Mouse (Mus musculus) left cerebral cortex, postnatal 10 days (tissue): ENCODE measurements around the gene Trpm4. TPM values are rescaled to one million over a fixed set of nuclear protein-coding genes. Genes with fewer than 3 reads are reported as not detected.
"Not testable (repeated sequence)": the region's sequence is repeated elsewhere in the genome, so short reads cannot be mapped to it uniquely, and the experiment has no call there.

Source experiments
- DNase-seq, 2 experiments: peaks; one replicate each; pipeline ENCODE4 v3.0.0; 2021 to 2022; ENCODE audit warnings: low spot score in 2 of 2, mixed read lengths in 1 of 2; ENCODE audit errors: extremely low spot score in 1 of 2
- intact Hi-C: fragments of 180-260 bp; cut with DNase I; formaldehyde crosslinking; loops from one replicate; pipeline ENCODE4 v1.15.1; 2025
- total RNA-seq, 2 experiments: library from RNA; stranded (reverse); gene quantifications; 2 replicates each; pipeline ENCODE4 v1.2.3; 2021

Gene Trpm4
- total RNA-seq, 2 experiments from 2014 or later = 20.5 to 32.2 TPM

- peak in 1 of 2 experiments; percentile 18 for DNase-seq
- intact Hi-C loops = not testable (repeated sequence)
These were observed 25.5 kb upstream of the Trpm4 start for GRCm38 (mm10) chr7:45359081-45359480.

GRCm38 (mm10) chr7:45356087-45356486 lies 22.5 kb upstream of the Trpm4 start:
- intact Hi-C loops = no loop called here
- DNase-seq = peak in 1 of 2 experiments; percentile 37

- DNase-seq = peak in 1 of 2 experiments; percentile 16
These were observed 21.9 kb upstream of the Trpm4 start for GRCm38 (mm10) chr7:45355318-45356020.

GRCm38 (mm10) chr7:45353041-45353440 lies 19.5 kb upstream of the Trpm4 start:
- intact Hi-C loops = no loop called here
- no peak for DNase-seq

More at GRCm38 (mm10) chr7:45355318-45356020, 21.9 kb upstream of the Trpm4 start:
- intact Hi-C loops = no loop called here

GRCm38 (mm10) chr7:45346905-45347304 lies 13.3 kb upstream of the Trpm4 start:
- DNase-seq = no peak
- intact Hi-C loops = no loop called here

- intact Hi-C loops = loop anchor here (5.0 kb wide), 1 partner anchor 36 kb away; no protein-coding TSS in a partner anchor
- peak in 1 of 2 experiments; percentile 49 for DNase-seq
These were observed 10.0 kb upstream of the Trpm4 start for GRCm38 (mm10) chr7:45343543-45343942.

GRCm38 (mm10) chr7:45342081-45342480 lies 8.5 kb upstream of the Trpm4 start:
- no peak for DNase-seq
- intact Hi-C loops = loop anchor here (5.0 kb wide), 1 partner anchor 35 kb away; no protein-coding TSS in a partner anchor

GRCm38 (mm10) chr7:45341303-45341702 lies 7.7 kb upstream of the Trpm4 start:
- DNase-seq = peak; percentile 74 to 88

GRCm38 (mm10) chr7:45340669-45341068 lies 7.1 kb upstream of the Trpm4 start:
- DNase-seq = peak in 1 of 2 experiments; percentile 66
- intact Hi-C loops = loop anchor here (5.0 kb wide), 1 partner anchor 33 kb away; no protein-coding TSS in a partner anchor

More at GRCm38 (mm10) chr7:45341303-45341702, 7.7 kb upstream of the Trpm4 start:
- intact Hi-C loops = loop anchor here (5.0 kb wide), 1 partner anchor 34 kb away; no protein-coding TSS in a partner anchor

- intact Hi-C loops = loop anchor here (5.0 kb wide), 1 partner anchor 33 kb away; no protein-coding TSS in a partner anchor
- DNase-seq = no peak
These were observed 6.5 kb upstream of the Trpm4 start for GRCm38 (mm10) chr7:45340066-45340442.

GRCm38 (mm10) chr7:45339410-45340065 lies 6.0 kb upstream of the Trpm4 start:
- intact Hi-C loops = loop anchor here (5.0 kb wide), 1 partner anchor 32 kb away; no protein-coding TSS in a partner anchor
- DNase-seq = peak in 1 of 2 experiments; percentile 81

GRCm38 (mm10) chr7:45338161-45338911 lies 4.8 kb upstream of the Trpm4 start:
- intact Hi-C loops = no loop called here
- peak in 1 of 2 experiments; percentile 67 for DNase-seq

GRCm38 (mm10) chr7:45337469-45337868 lies 3.9 kb upstream of the Trpm4 start:
- DNase-seq = peak in 1 of 2 experiments; percentile 51
- intact Hi-C loops = no loop called here

- no peak for DNase-seq
- intact Hi-C loops = no loop called here
These were observed 2.7 kb upstream of the Trpm4 start for GRCm38 (mm10) chr7:45336319-45336718.

- DNase-seq = no peak
These were observed 1.5 kb upstream of the Trpm4 start, which contains the start of gene Hrc for GRCm38 (mm10) chr7:45335056-45335455. Gene Hrc (plus strand): TSS chr7:45335290.

GRCm38 (mm10) chr7:45334605-45335004 lies 1.0 kb upstream of the Trpm4 start:
- intact Hi-C loops = no loop called here
- no peak for DNase-seq

More at GRCm38 (mm10) chr7:45335056-45335455, 1.5 kb upstream of the Trpm4 start, which contains the start of gene Hrc:
- intact Hi-C loops = no loop called here

- DNase-seq = peak in 1 of 2 experiments; percentile 76
- intact Hi-C loops = no loop called here
These were observed 725 bp downstream of the Trpm4 start for GRCm38 (mm10) chr7:45332685-45333425.

GRCm38 (mm10) chr7:45331502-45331901 lies 2.1 kb downstream of the Trpm4 start:
- intact Hi-C loops = no loop called here

More at GRCm38 (mm10) chr7:45331502-45331901, 2.1 kb downstream of the Trpm4 start:
- no peak for DNase-seq
